Mouse (Mus musculus): Measurements from ENCODE around the gene Klra8. TPM values are rescaled to one million over a fixed set of nuclear protein-coding genes. Genes with fewer than 3 reads are reported as not detected.

Klra8 gene
- polyA plus RNA-seq (2017; shearing (Covaris generic)) = not detected

GRCm38 (mm10) chr6:130129798-130130197, at the start of gene Klra8:
Gene Klra8 (minus strand): TSS chr6:130129898.

GRCm38 (mm10) chr6:130067171-130067570, 62.5 kb downstream of the Klra8 start, which contains the start of gene Klra4:
Gene Klra4 (minus strand): TSS chr6:130067271.

Other genes with a start within 250 kb of the Klra8 start
- not detected for gene Klra5, start 212.2 kb downstream of the Klra8 start, polyA plus RNA-seq (2017; shearing (Covaris generic))
- gene Klra6, start 102.9 kb downstream of the Klra8 start, polyA plus RNA-seq (2017; shearing (Covaris generic)) = not detected
- gene Klra4, start 62.6 kb downstream of the Klra8 start, polyA plus RNA-seq (2017; shearing (Covaris generic)) = not detected
- gene Klra9, start 63.2 kb upstream of the Klra8 start, polyA plus RNA-seq (2017; shearing (Covaris generic)) = not detected
- not detected for gene Klra7, start 103.4 kb upstream of the Klra8 start, polyA plus RNA-seq (2017; shearing (Covaris generic))
- gene Klra10, start 152.0 kb upstream of the Klra8 start, polyA plus RNA-seq (2017; shearing (Covaris generic)) = not detected
- 0.18 TPM for gene Klra3, start 207.7 kb upstream of the Klra8 start, polyA plus RNA-seq (2017; shearing (Covaris generic))

Data from CD4-positive, CD25-positive, alpha-beta regulatory T cell (primary cell).